Mouse (Mus musculus) lung, embryonic 14.5 days (tissue): Measurements from ENCODE around the gene Itga5. TPM values are rescaled to one million over a fixed set of nuclear protein-coding genes. Genes with fewer than 3 reads are reported as not detected.

Source experiments
- ATAC-seq: fragments of 200-750 bp; cut with Nextera tagmentation; 2 replicates; pipeline ENCODE4 v1.8.0; 2017; ENCODE audit warnings: mild to moderate bottlenecking, moderate TSS enrichment, moderate library complexity; ENCODE audit not compliant: insufficient read depth
- DNase-seq: peaks from one replicate; pipeline ENCODE4 v3.0.0-alpha.2; 2015
- H3K27ac ChIP-seq: fragments of 300-500 bp; sonication (generic); 2 replicates; pipeline ENCODE4 v1.5.1; 2014; ENCODE audit warnings: low read depth, mild to moderate bottlenecking, moderate library complexity
- H3K27me3 ChIP-seq: fragments of 300-500 bp; sonication (generic); 2 replicates; pipeline ENCODE4 v1.6.1; 2014; ENCODE audit warnings: low read length, control low read depth; ENCODE audit not compliant: insufficient read depth
- H3K36me3 ChIP-seq: fragments of 300-500 bp; sonication (generic); 2 replicates; pipeline ENCODE4 v1.6.1; 2014; ENCODE audit warnings: control low read depth; ENCODE audit not compliant: insufficient read depth
- H3K4me1 ChIP-seq: fragments of 300-500 bp; sonication (generic); 2 replicates; pipeline ENCODE4 v1.6.1; 2014; ENCODE audit warnings: antibody characterized with exemption, control low read depth; ENCODE audit not compliant: insufficient read depth
- H3K4me2 ChIP-seq: fragments of 300-500 bp; sonication (generic); 2 replicates; pipeline ENCODE4 v1.6.1; 2014; ENCODE audit warnings: mild to moderate bottlenecking
- H3K4me3 ChIP-seq: fragments of 300-500 bp; sonication (generic); 2 replicates; pipeline ENCODE4 v1.5.1; 2014; ENCODE audit warnings: low read depth, low read length
- H3K9ac ChIP-seq: fragments of 300-500 bp; sonication (generic); 2 replicates; pipeline ENCODE4 v1.6.1; 2014
- H3K9me3 ChIP-seq: fragments of 300-500 bp; sonication (generic); 2 replicates; pipeline ENCODE4 v1.6.1; 2016; ENCODE audit warnings: low read depth, low read length, control low read depth
- CTCF ChIP-seq: IDR thresholded peaks from 2 replicates; pipeline ENCODE4 v1.5.1; 2016; ENCODE audit warnings: antibody characterized with exemption, low read depth
- WGBS: fragments of 180-500 bp; shearing (Covaris S2); extraction: QIAGEN DNeasy Blood & Tissue Kit; methylation state at CpG from one replicate; pipeline ENCODE4 v1.1.7; 2014; 5-methylcytosine and 5-hydroxymethylcytosine counted together
- polyA plus RNA-seq: library from polyadenylated mRNA; unstranded; fragments of >200 nt; fragmentation: Nextera tagmentation; extraction: Ambion mirVana; gene quantifications from 2 replicates; pipeline ENCODE4 v1.2.1, GENCODE M21; 2014

The Itga5 gene
- polyA plus RNA-seq, 1 experiment from 2014 or later = 47.7 TPM

DNA sequence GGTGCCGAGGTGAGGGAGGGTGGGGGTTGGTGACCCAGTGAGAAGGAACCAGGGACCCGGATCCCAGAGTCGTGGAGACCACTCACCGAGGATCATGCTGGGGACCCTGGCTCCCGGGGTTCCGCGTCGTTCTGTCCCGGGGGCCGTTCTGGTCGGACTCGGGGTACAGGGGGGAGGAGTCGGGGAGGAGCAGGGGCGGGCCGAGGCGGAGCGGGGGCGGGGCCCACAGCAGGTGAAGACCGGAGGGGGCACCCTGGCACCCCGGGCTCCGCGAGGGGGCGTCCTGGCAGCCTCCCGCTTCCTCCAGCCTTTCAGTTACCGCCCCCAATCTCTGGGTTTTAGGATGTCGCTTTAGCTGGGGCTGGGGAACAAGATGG is 26.6 kb downstream of the Itga5 start, which contains the start of gene Zfp385a:
Zfp385a (minus strand) TSS at position 133 of the 377 bp plus-strand sequence.
- DNase-seq = peak; percentile 34
- Histone ChIP-seq H3K27ac (no peak within 1 kb of the TSS), H3K9me3 (no peaks in the 10 kb centered on the region), H3K4me1 (peaks cover 4% of the 10 kb centered on the region; the same call in 1 of the 2 replicates), H3K27me3 (peaks cover 56% of the 10 kb centered on the region), H3K4me2 (peak within 1 kb of the TSS; percentile 95), H3K9ac (peak within 1 kb of the TSS; percentile 48), H3K4me3 (peak within 1 kb of the TSS; percentile 54), H3K36me3 (peaks cover 13% of the 10 kb centered on the region)
- 0 out of 2 replicates have a peak, but pooled peaks have one; percentile 5 for TF ChIP-seq CTCF
- 0% methylated on average over 11 of the region's 26 CpGs for WGBS
- ATAC-seq = peak; percentile 32; the same call in 1 of the 2 replicates

DNA sequence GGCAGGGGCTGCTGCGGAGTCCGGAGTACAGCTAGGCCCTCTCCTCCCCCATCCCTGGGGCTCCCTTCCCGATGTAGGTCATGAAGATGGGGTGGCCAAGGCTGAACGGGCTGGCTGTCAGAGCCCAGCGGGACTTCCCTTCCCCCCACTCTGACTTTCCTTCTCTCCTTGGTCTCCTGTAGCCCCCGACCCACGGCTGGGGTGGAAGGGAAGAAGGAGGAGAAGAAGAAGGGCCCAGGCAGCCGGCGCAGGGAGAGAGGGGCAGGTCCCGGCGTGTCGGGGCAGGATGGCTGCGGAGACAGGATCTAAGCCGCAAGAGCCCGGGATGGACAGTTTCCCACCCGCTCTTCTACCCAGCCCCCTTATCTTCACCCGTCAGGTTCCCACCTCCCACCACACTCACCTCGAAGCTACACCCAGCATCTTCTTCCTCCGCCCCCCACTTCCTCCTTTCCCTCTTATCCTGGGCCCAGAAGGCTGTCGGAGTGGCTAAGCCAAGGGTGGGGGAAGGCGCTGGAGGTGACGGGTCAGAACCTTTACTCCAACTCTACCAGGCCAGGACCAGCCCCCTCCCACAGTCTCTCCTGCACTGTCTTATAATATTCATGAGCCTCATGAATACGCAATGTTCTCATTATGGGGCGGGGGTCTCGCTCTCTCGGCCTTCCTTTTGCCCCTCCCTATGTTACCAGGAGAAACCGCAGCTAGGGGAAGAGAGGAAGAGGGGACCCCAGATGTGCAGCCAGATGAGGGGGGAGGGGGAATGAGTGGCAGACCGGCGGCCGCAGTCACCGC is 27.2 kb downstream of the Itga5 start:
- peaks cover 56% of the 10 kb centered on the region for H3K27me3 ChIP-seq

DNA sequence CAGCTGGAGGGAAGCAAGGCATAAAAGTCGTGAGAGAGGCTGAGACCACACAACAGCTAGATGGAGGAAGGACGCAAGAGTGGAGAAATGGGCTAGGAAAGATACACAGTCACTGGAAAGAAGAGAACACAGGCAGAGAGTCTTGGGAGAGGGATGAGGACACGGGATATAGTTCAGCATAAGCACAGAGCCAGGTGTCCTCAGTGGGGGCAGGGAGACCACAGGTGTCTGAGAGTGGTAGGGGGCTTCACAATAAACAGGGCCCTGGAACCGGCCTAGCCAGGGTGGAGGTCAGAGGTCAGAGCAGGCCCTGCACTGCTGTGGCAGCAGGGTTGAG is 27.8 kb downstream of the Itga5 start:
- ATAC-seq = no peak
- H3K27me3 ChIP-seq = peaks cover 56% of the 10 kb centered on the region
- no peak for DNase-seq
- H3K27ac ChIP-seq = no peak overlapping the region
- TF ChIP-seq CTCF = no peak
- H3K4me2 ChIP-seq = peak overlapping the region; percentile 95; the same call in 1 of the 2 replicates
- peak overlapping the region; percentile 54; the same call in 1 of the 2 replicates for H3K4me3 ChIP-seq
- H3K4me1 ChIP-seq = peaks cover 4% of the 10 kb centered on the region
- no peak overlapping the region for H3K9ac ChIP-seq
- peaks cover 2% of the 10 kb centered on the region; the same call in 1 of the 2 replicates for H3K36me3 ChIP-seq
- H3K9me3 ChIP-seq = no peaks in the 10 kb centered on the region
- WGBS = 40% methylated on average over 4 of the region's 4 CpGs

More for the DNA sequence above, 27.2 kb downstream of the Itga5 start:
- no peaks in the 10 kb centered on the region for H3K9me3 ChIP-seq
- ATAC-seq = peak; percentile 32; the same call in 1 of the 2 replicates
- peaks cover 7% of the 10 kb centered on the region for H3K36me3 ChIP-seq
- 5% methylated on average over 29 of the region's 31 CpGs for WGBS
- no peak for TF ChIP-seq CTCF
- H3K4me3 ChIP-seq = peak overlapping the region; percentile 54
- peaks cover 4% of the 10 kb centered on the region; the same call in 1 of the 2 replicates for H3K4me1 ChIP-seq
- no peak overlapping the region for H3K27ac ChIP-seq
- peak overlapping the region; percentile 48 for H3K9ac ChIP-seq
- peak overlapping the region; percentile 95 for H3K4me2 ChIP-seq
- no peak for DNase-seq

DNA sequence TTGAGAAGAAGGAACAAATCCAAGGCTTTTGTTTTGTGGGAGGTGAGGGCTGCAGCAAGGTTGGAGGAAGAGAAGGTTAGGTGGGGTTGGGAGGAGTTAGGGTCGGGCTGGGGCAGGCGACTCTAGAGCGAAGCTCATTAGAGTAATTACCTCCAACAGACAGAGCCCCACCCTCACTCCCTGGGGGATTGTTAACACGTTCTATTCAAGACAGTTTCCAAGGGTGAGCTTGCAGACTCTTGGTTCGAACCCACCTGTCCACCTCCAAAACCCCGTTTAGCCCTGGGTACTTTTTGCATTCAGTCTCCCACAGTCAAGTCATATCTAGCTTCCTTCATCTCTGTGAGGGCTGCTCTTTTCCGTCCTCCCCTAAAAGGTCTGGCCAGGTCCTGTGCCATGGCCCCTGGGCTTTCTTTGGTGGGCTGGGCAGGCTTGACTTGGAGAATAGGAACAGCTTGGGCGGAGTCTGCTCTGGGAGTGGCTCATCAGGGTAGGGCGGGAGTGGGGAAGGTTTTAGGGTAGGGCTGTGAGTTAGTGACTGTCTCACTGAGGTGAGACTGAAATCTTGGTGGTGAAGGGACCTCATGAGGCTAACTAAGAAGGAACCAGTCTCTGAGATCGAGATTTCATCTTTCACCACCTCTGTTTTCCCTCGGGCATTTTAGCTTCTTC is 29.4 kb downstream of the Itga5 start:
- Histone ChIP-seq H3K4me1 (peaks cover 4% of the 10 kb centered on the region), H3K36me3 (no peaks in the 10 kb centered on the region), H3K4me3 (no peak overlapping the region), H3K27ac (no peak overlapping the region), H3K4me2 (no peak overlapping the region), H3K9me3 (no peaks in the 10 kb centered on the region), H3K9ac (no peak overlapping the region), H3K27me3 (peaks cover 56% of the 10 kb centered on the region)
- no peak for TF ChIP-seq CTCF
- no peak for ATAC-seq
- 22% methylated on average over 11 of the region's 11 CpGs for WGBS
- no peak for DNase-seq

DNA sequence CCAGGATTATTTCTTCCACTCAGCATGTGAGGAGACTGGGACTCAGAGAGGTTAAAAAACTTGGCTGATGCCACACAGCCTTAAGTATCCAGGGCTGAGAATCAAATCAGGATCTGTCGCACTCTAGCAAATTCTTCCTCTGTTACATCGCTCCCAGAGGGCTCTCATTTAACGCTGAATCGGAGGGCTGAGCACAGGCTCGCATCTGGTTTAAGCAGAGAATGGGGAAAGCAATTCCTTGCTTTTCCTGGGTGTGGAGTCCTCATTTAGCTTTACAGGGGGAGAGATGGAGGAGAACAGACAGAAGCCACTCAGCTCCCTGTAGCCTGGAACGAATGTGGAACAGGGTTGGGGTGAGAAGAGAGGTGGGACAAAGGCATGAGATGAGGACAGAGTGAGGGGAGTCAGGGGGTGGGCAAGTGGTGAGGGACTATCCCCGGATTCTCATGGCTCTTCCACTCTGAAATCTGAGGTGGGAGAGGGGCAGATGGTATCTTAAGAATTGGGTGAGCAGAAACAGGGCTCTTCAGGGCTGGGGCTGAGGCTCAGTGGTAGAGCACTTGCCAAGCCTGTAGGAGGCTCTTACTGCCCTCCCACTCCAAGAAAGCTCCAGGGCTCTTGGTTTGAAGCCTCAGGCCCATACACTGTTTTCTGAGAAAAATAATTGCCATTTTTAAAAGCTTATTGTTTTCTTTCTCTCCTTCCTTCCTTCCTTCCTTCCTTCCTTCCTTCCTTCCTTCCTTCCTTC is 30.9 kb downstream of the Itga5 start:
- DNase-seq = no peak
- H3K4me1 ChIP-seq = peaks cover 4% of the 10 kb centered on the region
- no peak for TF ChIP-seq CTCF
- no peak overlapping the region for H3K4me2 ChIP-seq
- peaks cover 43% of the 10 kb centered on the region for H3K27me3 ChIP-seq
- no peaks in the 10 kb centered on the region for H3K9me3 ChIP-seq
- no peak overlapping the region for H3K9ac ChIP-seq
- H3K36me3 ChIP-seq = no peaks in the 10 kb centered on the region
- ATAC-seq = no peak
- no peak overlapping the region for H3K27ac ChIP-seq
- no peak overlapping the region for H3K4me3 ChIP-seq
- 27% methylated on average over 7 of the region's 7 CpGs for WGBS

DNA sequence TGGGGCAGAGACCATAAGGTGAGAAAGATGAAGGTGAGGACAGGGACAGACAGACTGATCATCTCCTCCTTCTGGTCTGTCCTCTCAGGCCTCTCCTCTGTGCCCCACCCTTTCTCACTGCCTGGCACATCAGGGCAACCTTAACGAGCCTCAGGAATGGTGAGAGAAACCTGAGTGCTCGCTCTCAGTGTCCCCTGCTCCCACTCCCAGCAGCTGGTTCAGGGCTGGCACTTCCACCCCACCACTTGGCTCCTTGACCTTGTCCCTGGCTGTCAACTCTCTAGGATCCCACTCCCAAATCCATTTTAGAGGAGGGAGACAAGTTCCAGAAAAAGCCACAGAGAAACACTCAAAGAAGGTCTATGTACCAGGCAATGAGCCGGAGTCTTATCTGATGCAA is 31.5 kb downstream of the Itga5 start:
- Histone ChIP-seq H3K9me3 (no peaks in the 10 kb centered on the region), H3K27me3 (peaks cover 36% of the 10 kb centered on the region), H3K4me3 (no peak overlapping the region), H3K27ac (no peak overlapping the region), H3K9ac (no peak overlapping the region), H3K4me2 (no peak overlapping the region), H3K4me1 (peaks cover 4% of the 10 kb centered on the region), H3K36me3 (no peaks in the 10 kb centered on the region)
- no peak for ATAC-seq
- no peak for DNase-seq
- no peak for TF ChIP-seq CTCF
- 53% methylated on average over 3 of the region's 3 CpGs for WGBS
